Mouse (Mus musculus): Measurements from ENCODE around the gene Med16. TPM values are rescaled to one million over a fixed set of nuclear protein-coding genes. Genes with fewer than 3 reads are reported as not detected.

Gene Med16
- total and polyA plus RNA-seq, 3 experiments = 10.2 to 22.8 (median 12.1) TPM

GRCm38 (mm10) chr10:79945507-79946234 is 36.9 kb upstream of the Med16 start:
- in situ Hi-C loops (cut with MboI; ENCODE audit: low pct_ligation_motif_present, low pct_unique_long_range_greater_than_20kb, low sequenced_read_pairs) (no loop called here), dilution Hi-C loops (cut with MboI; ENCODE audit: extremely low pct_ligation_motif_present, extremely low pct_unique_long_range_greater_than_20kb, low sequenced_read_pairs) (no loop called here)
- H3K4me3 ChIP-seq (replicated peaks in 1 of 3; ENCODE audit: low read depth in 2 of 3, low read length in 2 of 3, poor library complexity in 1 of 3) = no peak overlapping the region
- H3K4me1 ChIP-seq (ENCODE audit: control insufficient read depth in 1 of 2, insufficient read depth in 2 of 2) = peaks cover 44 to 82% of the 10 kb centered on the region in 2 experiments
- no peak for DNase-seq (ENCODE audit: extremely low read depth)
- TF ChIP-seq MAZ (IDR thresholded peaks at IDR 0.05; ENCODE audit: low read depth, low read length) = no peak
- TF ChIP-seq POLR2A (IDR thresholded peaks at IDR 0.05; ENCODE audit: low read depth, low read length) = no peak; the same call in 1 of the 2 replicates
- no peak for TF ChIP-seq EP300 (IDR thresholded peaks at IDR 0.05; ENCODE audit: low read length)
- no peak for TF ChIP-seq ZKSCAN1 (IDR thresholded peaks at IDR 0.05; ENCODE audit: borderline replicate concordance, low read depth, low read length)
- no peak for TF ChIP-seq CHD2 (IDR thresholded peaks at IDR 0.05; ENCODE audit: low read length)
- TF ChIP-seq ETS1 (conservative IDR thresholded peaks at IDR 0.05; ENCODE audit: low read depth, low read length) = no peak
- no peak for TF ChIP-seq CHD1 (IDR thresholded peaks at IDR 0.05; ENCODE audit: low read depth, low read length)
- TF ChIP-seq HCFC1 (IDR thresholded peaks at IDR 0.05; ENCODE audit: low read depth, low read length) = no peak
- no peak for TF ChIP-seq JUN (IDR thresholded peaks at IDR 0.05; ENCODE audit: insufficient read depth, low read depth, low read length)
- H3K36me3 ChIP-seq (replicated peaks in 1 of 2; ENCODE audit: control insufficient read depth in 1 of 2, insufficient read depth in 1 of 2, low read length in 1 of 2) = peaks cover 61 to 87% of the 10 kb centered on the region in 2 experiments
- no peaks in the 10 kb centered on the region for H3K9me3 ChIP-seq (replicated peaks; ENCODE audit: low read length)
- H3K9ac ChIP-seq (ENCODE audit: insufficient read depth, low read depth) = no peak overlapping the region
- H3K27me3 ChIP-seq (replicated peaks) = no peaks in the 10 kb centered on the region
- H3K27ac ChIP-seq (ENCODE audit: insufficient read depth, low read depth) = peak overlapping the region; percentile 89
- H3K79me2 ChIP-seq (replicated peaks; ENCODE audit: control insufficient read depth, extremely low read depth, insufficient read depth, poor library complexity, severe bottlenecking) = peaks cover 58% of the 10 kb centered on the region
- H3K4me2 ChIP-seq (ENCODE audit: insufficient read depth, low read depth, poor library complexity, severe bottlenecking) = no peak overlapping the region

- no peak overlapping the region for H3K4me3 ChIP-seq (replicated peaks in 1 of 3; ENCODE audit: low read depth in 2 of 3, low read length in 2 of 3, poor library complexity in 1 of 3)
- H3K36me3 ChIP-seq (replicated peaks in 1 of 2; ENCODE audit: control insufficient read depth in 1 of 2, insufficient read depth in 1 of 2, low read length in 1 of 2) = peaks cover 43 to 83% of the 10 kb centered on the region in 2 experiments
- H3K79me2 ChIP-seq (replicated peaks; ENCODE audit: control insufficient read depth, extremely low read depth, insufficient read depth, poor library complexity, severe bottlenecking) = peaks cover 70% of the 10 kb centered on the region
- peaks cover 57 to 93% of the 10 kb centered on the region in 2 experiments for H3K4me1 ChIP-seq (ENCODE audit: control insufficient read depth in 1 of 2, insufficient read depth in 2 of 2)
- no peaks in the 10 kb centered on the region for H3K9me3 ChIP-seq (replicated peaks; ENCODE audit: low read length)
- in situ Hi-C loops (cut with MboI; ENCODE audit: low pct_ligation_motif_present, low pct_unique_long_range_greater_than_20kb, low sequenced_read_pairs) (no loop called here), dilution Hi-C loops (cut with MboI; ENCODE audit: extremely low pct_ligation_motif_present, extremely low pct_unique_long_range_greater_than_20kb, low sequenced_read_pairs) (no loop called here)
- H3K27me3 ChIP-seq (replicated peaks) = no peaks in the 10 kb centered on the region
- 0 out of 2 replicates have a peak overlapping the region, but pooled peaks have one; percentile 14 for H3K9ac ChIP-seq (ENCODE audit: insufficient read depth, low read depth)
- H3K27ac ChIP-seq (ENCODE audit: insufficient read depth, low read depth) = peak overlapping the region; percentile 89
- peak; percentile 70 for DNase-seq (ENCODE audit: extremely low read depth)
- H3K4me2 ChIP-seq (ENCODE audit: insufficient read depth, low read depth, poor library complexity, severe bottlenecking) = 0 out of 2 replicates have a peak overlapping the region, but pooled peaks have one; percentile 5
- TF ChIP-seq USF1 (IDR thresholded peaks at IDR 0.05; ENCODE audit: low read depth, low read length) = no peak
- TF ChIP-seq SMC3 (IDR thresholded peaks at IDR 0.05; ENCODE audit: low read depth, low read length) = 0 out of 2 replicates have a peak, but pooled peaks have one; percentile 4
- no peak for TF ChIP-seq ZMIZ1 (IDR thresholded peaks at IDR 0.05; ENCODE audit: low read depth, low read length)
- TF ChIP-seq POLR2AphosphoS2 (IDR thresholded peaks at IDR 0.05; ENCODE audit: low read depth, low read length) = 0 out of 2 replicates have a peak, but pooled peaks have one; percentile 28
- peak; percentile 93 for TF ChIP-seq MEF2A (IDR thresholded peaks at IDR 0.05; ENCODE audit: borderline replicate concordance, low read depth, low read length)
- no peak for TF ChIP-seq RCOR1 (conservative IDR thresholded peaks at IDR 0.05; ENCODE audit: low read depth, low read length)
- no peak for TF ChIP-seq CTCF (conservative IDR thresholded peaks at IDR 0.05 in 1 of 2, IDR thresholded peaks at IDR 0.05 in 1 of 2; ENCODE audit: low read depth in 2 of 2, low read length in 2 of 2)
- TF ChIP-seq ETS1 (conservative IDR thresholded peaks at IDR 0.05; ENCODE audit: low read depth, low read length) = peak; percentile 85
- TF ChIP-seq MYC (IDR thresholded peaks at IDR 0.05; ENCODE audit: low read depth, low read length) = no peak
- TF ChIP-seq NELFE (IDR thresholded peaks at IDR 0.05; ENCODE audit: low read depth, low read length) = no peak
- peak; percentile 94 for TF ChIP-seq IRF4 (IDR thresholded peaks at IDR 0.05; ENCODE audit: low read depth, low read length)
- TF ChIP-seq RAD21 (IDR thresholded peaks at IDR 0.05; ENCODE audit: low read depth, low read length) = no peak
- no peak for TF ChIP-seq MAX (IDR thresholded peaks at IDR 0.05; ENCODE audit: low read length)
- peak; percentile 87 for TF ChIP-seq CHD2 (IDR thresholded peaks at IDR 0.05; ENCODE audit: low read length)
- peak; percentile 93 for TF ChIP-seq BHLHE40 (IDR thresholded peaks at IDR 0.05; ENCODE audit: low read depth, low read length)
- no peak for TF ChIP-seq POLR2A (IDR thresholded peaks at IDR 0.05; ENCODE audit: low read depth, low read length)
- no peak for TF ChIP-seq HCFC1 (IDR thresholded peaks at IDR 0.05; ENCODE audit: low read depth, low read length)
- TF ChIP-seq SIN3A (IDR thresholded peaks at IDR 0.05; ENCODE audit: low read length) = peak; percentile 39
- no peak for TF ChIP-seq JUND (conservative IDR thresholded peaks at IDR 0.05; ENCODE audit: low read depth, low read length)
- TF ChIP-seq GABPA (IDR thresholded peaks at IDR 0.05; ENCODE audit: insufficient replicate concordance, low read depth, low read length) = no peak
- no peak for TF ChIP-seq CHD1 (IDR thresholded peaks at IDR 0.05; ENCODE audit: low read depth, low read length)
- peak; percentile 100 for TF ChIP-seq TCF12 (IDR thresholded peaks at IDR 0.05; ENCODE audit: low read depth, low read length)
- TF ChIP-seq KAT2A (IDR thresholded peaks at IDR 0.05; ENCODE audit: insufficient replicate concordance, low read length) = no peak
- no peak; the same call in 1 of the 2 replicates for TF ChIP-seq ZKSCAN1 (IDR thresholded peaks at IDR 0.05; ENCODE audit: borderline replicate concordance, low read depth, low read length)
- TF ChIP-seq MAFK (IDR thresholded peaks at IDR 0.05; ENCODE audit: insufficient replicate concordance, low read length) = no peak
- peak; percentile 74 for TF ChIP-seq MAZ (IDR thresholded peaks at IDR 0.05; ENCODE audit: low read depth, low read length)
- peak; percentile 98 for TF ChIP-seq ZNF384 (IDR thresholded peaks at IDR 0.05; ENCODE audit: low read depth, low read length)
- no peak for TF ChIP-seq PAX5 (IDR thresholded peaks at IDR 0.05; ENCODE audit: low read length)
- peak; percentile 87 for TF ChIP-seq EP300 (IDR thresholded peaks at IDR 0.05; ENCODE audit: low read length)
These were observed 34.8 kb upstream of the Med16 start for GRCm38 (mm10) chr10:79943471-79943901.
